Mouse (Mus musculus) limb, embryonic 14.5 days (tissue): ENCODE results near the gene Cep295nl. TPM values are rescaled to one million over a fixed set of nuclear protein-coding genes. Genes with fewer than 3 reads are reported as not detected.
A peak's percentile ranks its signal among the peaks of the same experiment; 100 is the strongest.

Experiments
- ATAC-seq: fragments of 200-750 bp; cut with Nextera tagmentation; 2 replicates; pipeline ENCODE4 v1.8.0; 2017; ENCODE audit warnings: low read depth, moderate number of reproducible peaks, moderate TSS enrichment; ENCODE audit not compliant: low FRiP score
- DNase-seq: peaks from one replicate; pipeline ENCODE4 v3.0.0-alpha.2; 2015; ENCODE audit warnings: low spot score
- H3K27ac ChIP-seq: fragments of 300-500 bp; sonication (generic); replicated peaks from 2 replicates; pipeline ENCODE4 v1.5.1; 2014; ENCODE audit warnings: low read depth, mild to moderate bottlenecking, low read length, moderate library complexity, mixed read lengths
- H3K27me3 ChIP-seq: fragments of 300-500 bp; sonication (generic); 2 replicates; pipeline ENCODE4 v1.6.1; 2014; ENCODE audit warnings: low read length, mixed read lengths; ENCODE audit not compliant: control insufficient read depth, insufficient read depth
- H3K36me3 ChIP-seq: fragments of 300-500 bp; sonication (generic); 2 replicates; pipeline ENCODE4 v1.6.1; 2014; ENCODE audit warnings: mild to moderate bottlenecking, low read length, moderate library complexity, mixed read lengths; ENCODE audit not compliant: control insufficient read depth, insufficient read depth
- H3K4me1 ChIP-seq: fragments of 300-500 bp; sonication (generic); 2 replicates; pipeline ENCODE4 v1.6.1; 2014; ENCODE audit warnings: antibody characterized with exemption, low read length, mixed read lengths; ENCODE audit not compliant: control insufficient read depth, insufficient read depth
- H3K4me2 ChIP-seq: fragments of 300-500 bp; sonication (generic); replicated peaks from 2 replicates; pipeline ENCODE4 v1.6.1; 2014; ENCODE audit warnings: low read depth, mild to moderate bottlenecking, low read length, moderate library complexity; ENCODE audit not compliant: severe bottlenecking
- H3K4me3 ChIP-seq: fragments of 300-500 bp; sonication (generic); replicated peaks from 2 replicates; pipeline ENCODE4 v1.5.1; 2014; ENCODE audit warnings: low read length
- H3K9ac ChIP-seq: fragments of 300-500 bp; sonication (generic); 2 replicates; pipeline ENCODE4 v1.6.1; 2014; ENCODE audit warnings: mild to moderate bottlenecking, low read depth, low read length, moderate library complexity; ENCODE audit not compliant: severe bottlenecking
- H3K9me3 ChIP-seq: fragments of 300-500 bp; sonication (generic); 2 replicates; pipeline ENCODE4 v1.6.1; 2016; ENCODE audit warnings: low read length; ENCODE audit not compliant: control insufficient read depth
- POLR2A ChIP-seq: fragments of 200-500 bp; IDR thresholded peaks from 2 replicates; pipeline ENCODE4 v1.8.0; 2012; ENCODE audit warnings: inconsistent platforms, mild to moderate bottlenecking, moderate library complexity, borderline replicate concordance; ENCODE audit not compliant: insufficient read depth, insufficient read length; ENCODE audit errors: extremely low read depth
- WGBS: fragments of 180-500 bp; shearing (Covaris S2); extraction: QIAGEN DNeasy Blood & Tissue Kit; methylation state at CpG from one replicate; pipeline ENCODE4 v1.1.7; 2014; 5-methylcytosine and 5-hydroxymethylcytosine counted together
- polyA plus RNA-seq, 2 experiments: library from polyadenylated mRNA; depleted of rRNA in 1 of 2; stranded (reverse) in 1 of 2; unstranded in 1 of 2; fragments of >200 nt; fragmentation: Nextera tagmentation in 1 of 2; extraction: Ambion mirVana in 1 of 2; gene quantifications; 2 replicates each; pipeline versions ENCODE4 v1.2.1 to v1.2.3; 2012 to 2014

Gene Cep295nl
- polyA plus RNA-seq, 2 experiments, result 0.85 to 1.3 TPM

- Histone ChIP-seq H3K27ac (peak within 1 kb of the TSS; percentile 96), H3K36me3 (peaks cover 23% of the 10 kb centered on the region), H3K27me3 (no peaks in the 10 kb centered on the region), H3K4me1 (peaks cover 32% of the 10 kb centered on the region), H3K9me3 (no peaks in the 10 kb centered on the region), H3K4me3 (peak within 1 kb of the TSS; percentile 93), H3K4me2 (peak within 1 kb of the TSS; percentile 86), H3K9ac (peak within 1 kb of the TSS; percentile 98)
- no peak for TF ChIP-seq POLR2A
- DNase-seq, result no peak
- no peak for ATAC-seq
- WGBS, result 36% methylated on average over 6 of the region's 6 CpGs
Observed at GRCm38 (mm10) chr11:118355640-118356039, 13.3 kb upstream of the Cep295nl start, which contains the start of gene Timp2. Timp2 (minus strand) TSS chr11:118355740.

- TF ChIP-seq POLR2A, result peak; percentile 79; the same call in 1 of the 2 replicates
- no peaks in the 10 kb centered on the region for H3K27me3 ChIP-seq
- H3K4me2 ChIP-seq, result peak overlapping the region; percentile 86
- no peaks in the 10 kb centered on the region for H3K9me3 ChIP-seq
- H3K4me3 ChIP-seq, result peak overlapping the region; percentile 93
- H3K9ac ChIP-seq, result peak overlapping the region; percentile 98
- peak overlapping the region; percentile 96 for H3K27ac ChIP-seq
- DNase-seq, result peak; percentile 88
- ATAC-seq, result peak; percentile 96
- 0% methylated on average over 16 of the region's 43 CpGs for WGBS
- H3K4me1 ChIP-seq, result peaks cover 32% of the 10 kb centered on the region
- H3K36me3 ChIP-seq, result peaks cover 23% of the 10 kb centered on the region
Observed at GRCm38 (mm10) chr11:118355205-118355604, 12.9 kb upstream of the Cep295nl start.

- Histone ChIP-seq H3K4me1 (peaks cover 37% of the 10 kb centered on the region), H3K4me2 (peak overlapping the region; percentile 86), H3K4me3 (peak overlapping the region; percentile 93), H3K27ac (peak overlapping the region; percentile 96), H3K27me3 (no peaks in the 10 kb centered on the region), H3K9ac (peak overlapping the region; percentile 98), H3K9me3 (no peaks in the 10 kb centered on the region), H3K36me3 (peaks cover 23% of the 10 kb centered on the region)
- WGBS, result 1% methylated on average over 20 of the region's 47 CpGs
- no peak for TF ChIP-seq POLR2A
- no peak for DNase-seq
- ATAC-seq, result peak; percentile 45; the same call in 1 of the 2 replicates
Observed at GRCm38 (mm10) chr11:118354636-118355191, 12.4 kb upstream of the Cep295nl start.

GRCm38 (mm10) chr11:118349494-118349893 is 7.2 kb upstream of the Cep295nl start:
- 74% methylated on average over 5 of the region's 5 CpGs for WGBS
- Histone ChIP-seq H3K27ac (peak overlapping the region; percentile 50; the same call in 1 of the 2 replicates), H3K4me3 (no peak overlapping the region), H3K36me3 (peaks cover 23% of the 10 kb centered on the region), H3K9ac (no peak overlapping the region), H3K4me1 (peaks cover 54% of the 10 kb centered on the region), H3K9me3 (no peaks in the 10 kb centered on the region), H3K4me2 (no peak overlapping the region), H3K27me3 (no peaks in the 10 kb centered on the region)
- DNase-seq (no peak), ATAC-seq (no peak)
- no peak for TF ChIP-seq POLR2A

GRCm38 (mm10) chr11:118348877-118349276 is 6.6 kb upstream of the Cep295nl start:
- H3K4me3 ChIP-seq, result no peak overlapping the region
- H3K9ac ChIP-seq, result no peak overlapping the region
- peak overlapping the region; percentile 50; the same call in 1 of the 2 replicates for H3K27ac ChIP-seq
- H3K36me3 ChIP-seq, result peaks cover 23% of the 10 kb centered on the region
- H3K4me1 ChIP-seq, result peaks cover 49% of the 10 kb centered on the region
- no peak for TF ChIP-seq POLR2A
- 45% methylated on average over 5 of the region's 5 CpGs for WGBS
- H3K4me2 ChIP-seq, result no peak overlapping the region; the same call in 1 of the 2 replicates
- H3K9me3 ChIP-seq, result no peaks in the 10 kb centered on the region
- DNase-seq (no peak), ATAC-seq (no peak)
- no peaks in the 10 kb centered on the region for H3K27me3 ChIP-seq

GRCm38 (mm10) chr11:118348419-118348818 is 6.1 kb upstream of the Cep295nl start:
- Histone ChIP-seq H3K9ac (no peak overlapping the region), H3K4me3 (no peak overlapping the region), H3K27me3 (no peaks in the 10 kb centered on the region), H3K36me3 (peaks cover 23% of the 10 kb centered on the region), H3K27ac (no peak overlapping the region), H3K4me2 (no peak overlapping the region), H3K4me1 (peaks cover 45% of the 10 kb centered on the region), H3K9me3 (no peaks in the 10 kb centered on the region)
- no peak for ATAC-seq
- 48% methylated on average over 3 of the region's 3 CpGs for WGBS
- no peak for TF ChIP-seq POLR2A
- DNase-seq, result no peak
